Mouse (Mus musculus): Measurements from ENCODE around the gene Stx3.

GRCm38 (mm10) chr19:11785409-11786154 lies 33.6 kb downstream of the Stx3 start:
- no peak for TF ChIP-seq CTCF (IDR thresholded peaks at IDR 0.05; ENCODE audit: borderline replicate concordance, control insufficient read depth, extremely low read depth, insufficient read depth, low read length, poor library complexity)
- no peak for TF ChIP-seq POLR2A (IDR thresholded peaks at IDR 0.05; ENCODE audit: control insufficient read depth, extremely low read depth, insufficient read depth, low read length, poor library complexity)

All from thymus, adult 2 months (tissue).